Mouse (Mus musculus): ENCODE measurements around the gene 2410004P03Rik. TPM values are rescaled to one million over a fixed set of nuclear protein-coding genes. Genes with fewer than 3 reads are reported as not detected.
"Not testable (repeated sequence)": the region's sequence is repeated elsewhere in the genome, so short reads cannot be mapped to it uniquely, and the experiment has no call there.

Gene 2410004P03Rik
- total and polyA plus RNA-seq, 2 experiments from 2014 or later: 10.1 to 10.6 TPM

- Histone ChIP-seq H3K9ac (replicated peaks; ENCODE audit: low read length, poor library complexity, severe bottlenecking) (no peak overlapping the region), H3K4me3 (ENCODE audit: low read depth, low read length) (no peak overlapping the region), H3K27me3 (ENCODE audit: insufficient read depth, low read length) (no peaks in the 10 kb centered on the region), H3K9me3 (ENCODE audit: low read length) (no peaks in the 10 kb centered on the region), H3K4me2 (ENCODE audit: low read depth, low read length, poor library complexity, severe bottlenecking) (no peak overlapping the region), H3K27ac (ENCODE audit: low read depth, low read length) (no peak overlapping the region), H3K36me3 (ENCODE audit: insufficient read depth, low read length) (no peaks in the 10 kb centered on the region), H3K4me1 (ENCODE audit: insufficient read depth, low read length) (peaks cover 4% of the 10 kb centered on the region)
- ATAC-seq (ENCODE audit: low FRiP score) (no peak), DNase-seq (ENCODE audit: low spot score) (no peak)
- 70% methylated on average over 9 of the region's 9 CpGs for WGBS
- TF ChIP-seq CTCF (IDR thresholded peaks at IDR 0.05): no peak
Measured at GRCm38 (mm10) chr12:17033464-17033841, 21.9 kb upstream of the 2410004P03Rik start.

- no peak overlapping the region for H3K27ac ChIP-seq (ENCODE audit: low read depth, low read length)
- ATAC-seq (ENCODE audit: low FRiP score) (no peak), DNase-seq (ENCODE audit: low spot score) (peak; percentile 91)
- no peaks in the 10 kb centered on the region for H3K27me3 ChIP-seq (ENCODE audit: insufficient read depth, low read length)
- peaks cover 4% of the 10 kb centered on the region for H3K4me1 ChIP-seq (ENCODE audit: insufficient read depth, low read length)
- H3K9ac ChIP-seq (replicated peaks; ENCODE audit: low read length, poor library complexity, severe bottlenecking): no peak overlapping the region
- H3K9me3 ChIP-seq (ENCODE audit: low read length): no peaks in the 10 kb centered on the region
- H3K4me3 ChIP-seq (ENCODE audit: low read depth, low read length): no peak overlapping the region
- 37% methylated on average over 13 of the region's 13 CpGs for WGBS
- TF ChIP-seq CTCF (IDR thresholded peaks at IDR 0.05): peak; percentile 95
- H3K4me2 ChIP-seq (ENCODE audit: low read depth, low read length, poor library complexity, severe bottlenecking): no peak overlapping the region
- no peaks in the 10 kb centered on the region for H3K36me3 ChIP-seq (ENCODE audit: insufficient read depth, low read length)
Measured at GRCm38 (mm10) chr12:17032694-17033463, 21.4 kb upstream of the 2410004P03Rik start.

- no peak overlapping the region for H3K9ac ChIP-seq (replicated peaks; ENCODE audit: low read length, poor library complexity, severe bottlenecking)
- no peaks in the 10 kb centered on the region for H3K4me1 ChIP-seq (ENCODE audit: insufficient read depth, low read length)
- ATAC-seq (ENCODE audit: low FRiP score) (no peak), DNase-seq (ENCODE audit: low spot score) (no peak)
- no peak overlapping the region for H3K4me2 ChIP-seq (ENCODE audit: low read depth, low read length, poor library complexity, severe bottlenecking)
- H3K36me3 ChIP-seq (ENCODE audit: insufficient read depth, low read length): no peaks in the 10 kb centered on the region
- no peaks in the 10 kb centered on the region for H3K9me3 ChIP-seq (ENCODE audit: low read length)
- no peaks in the 10 kb centered on the region for H3K27me3 ChIP-seq (ENCODE audit: insufficient read depth, low read length)
- TF ChIP-seq CTCF (IDR thresholded peaks at IDR 0.05): no peak
- no peak overlapping the region for H3K27ac ChIP-seq (ENCODE audit: low read depth, low read length)
- WGBS: 92% methylated on average over 6 of the region's 6 CpGs
- no peak overlapping the region for H3K4me3 ChIP-seq (ENCODE audit: low read depth, low read length)
Measured at GRCm38 (mm10) chr12:17024554-17025110, 13.1 kb upstream of the 2410004P03Rik start.

GRCm38 (mm10) chr12:17022145-17022544 lies 10.6 kb upstream of the 2410004P03Rik start:
- ATAC-seq (ENCODE audit: low FRiP score) (no peak), DNase-seq (ENCODE audit: low spot score) (no peak)
- no peaks in the 10 kb centered on the region for H3K4me1 ChIP-seq (ENCODE audit: insufficient read depth, low read length)
- H3K9ac ChIP-seq (replicated peaks; ENCODE audit: low read length, poor library complexity, severe bottlenecking): no peak overlapping the region
- no peaks in the 10 kb centered on the region for H3K36me3 ChIP-seq (ENCODE audit: insufficient read depth, low read length)
- no peaks in the 10 kb centered on the region for H3K27me3 ChIP-seq (ENCODE audit: insufficient read depth, low read length)
- no peak overlapping the region for H3K27ac ChIP-seq (ENCODE audit: low read depth, low read length)
- TF ChIP-seq CTCF (IDR thresholded peaks at IDR 0.05): no peak
- no peaks in the 10 kb centered on the region for H3K9me3 ChIP-seq (ENCODE audit: low read length)
- no peak overlapping the region for H3K4me2 ChIP-seq (ENCODE audit: low read depth, low read length, poor library complexity, severe bottlenecking)
- no peak overlapping the region for H3K4me3 ChIP-seq (ENCODE audit: low read depth, low read length)
- WGBS: 85% methylated on average over 4 of the region's 4 CpGs

- H3K36me3 ChIP-seq (ENCODE audit: insufficient read depth, low read length); ATAC-seq (ENCODE audit: low FRiP score); H3K4me1 ChIP-seq (ENCODE audit: insufficient read depth, low read length); H3K9ac ChIP-seq (replicated peaks; ENCODE audit: low read length, poor library complexity, severe bottlenecking); H3K9me3 ChIP-seq (ENCODE audit: low read length); DNase-seq (ENCODE audit: low spot score); H3K27ac ChIP-seq (ENCODE audit: low read depth, low read length); H3K4me2 ChIP-seq (ENCODE audit: low read depth, low read length, poor library complexity, severe bottlenecking); H3K27me3 ChIP-seq (ENCODE audit: insufficient read depth, low read length); H3K4me3 ChIP-seq (ENCODE audit: low read depth, low read length): not testable (repeated sequence)
- 86% methylated on average over 4 of the region's 4 CpGs for WGBS
Measured at GRCm38 (mm10) chr12:17021125-17021524, 9.6 kb upstream of the 2410004P03Rik start.

GRCm38 (mm10) chr12:17018468-17018867 lies 6.9 kb upstream of the 2410004P03Rik start:
- Histone ChIP-seq H3K27ac (ENCODE audit: low read depth, low read length) (no peak overlapping the region), H3K4me1 (ENCODE audit: insufficient read depth, low read length) (no peaks in the 10 kb centered on the region), H3K4me3 (ENCODE audit: low read depth, low read length) (no peak overlapping the region), H3K36me3 (ENCODE audit: insufficient read depth, low read length) (no peaks in the 10 kb centered on the region), H3K27me3 (ENCODE audit: insufficient read depth, low read length) (no peaks in the 10 kb centered on the region), H3K9ac (replicated peaks; ENCODE audit: low read length, poor library complexity, severe bottlenecking) (no peak overlapping the region), H3K9me3 (ENCODE audit: low read length) (no peaks in the 10 kb centered on the region), H3K4me2 (ENCODE audit: low read depth, low read length, poor library complexity, severe bottlenecking) (no peak overlapping the region)
- TF ChIP-seq CTCF (IDR thresholded peaks at IDR 0.05): peak; percentile 78
- WGBS: 28% methylated on average over 4 of the region's 4 CpGs
- ATAC-seq (ENCODE audit: low FRiP score) (no peak), DNase-seq (ENCODE audit: low spot score) (peak; percentile 64)

Data from midbrain, postnatal 0 days (tissue).